Mouse (Mus musculus) T-helper 1 cell (primary cell): ENCODE data around the gene Gm9972.

Experiments used
- in situ Hi-C: fragments of 300-600 bp; cut with MboI, MseI; formaldehyde crosslinking; loops from one replicate; pipeline ENCODE4 v1.15.1; 2025; ENCODE audit warnings: high pct_unique_total_duplicates

The Gm9972 gene

GRCm38 (mm10) chr11:43035446-43035845, at the start of gene Gm9972:
Gene Gm9972 (plus strand): TSS chr11:43035746.
- in situ Hi-C loops = no loop called here

- in situ Hi-C loops = no loop called here
Observed at GRCm38 (mm10) chr11:42999188-42999587, 36.4 kb upstream of the Gm9972 start.

GRCm38 (mm10) chr11:43011941-43012340, 23.6 kb upstream of the Gm9972 start:
- in situ Hi-C loops = no loop called here

- in situ Hi-C loops = no loop called here
Observed at GRCm38 (mm10) chr11:43012980-43013379, 22.6 kb upstream of the Gm9972 start.

GRCm38 (mm10) chr11:43023109-43023688, 12.3 kb upstream of the Gm9972 start:
- in situ Hi-C loops = no loop called here

- in situ Hi-C loops = no loop called here
Observed at GRCm38 (mm10) chr11:43029813-43030212, 5.7 kb upstream of the Gm9972 start.

GRCm38 (mm10) chr11:43032141-43032540, 3.4 kb upstream of the Gm9972 start:
- in situ Hi-C loops = no loop called here

- in situ Hi-C loops = no loop called here
Observed at GRCm38 (mm10) chr11:43045871-43046548, 10.5 kb downstream of the Gm9972 start.

GRCm38 (mm10) chr11:43049363-43049762, 13.8 kb downstream of the Gm9972 start:
- in situ Hi-C loops = no loop called here

GRCm38 (mm10) chr11:43054972-43055371, 19.4 kb downstream of the Gm9972 start:
- in situ Hi-C loops = no loop called here

- in situ Hi-C loops = no loop called here
Observed at GRCm38 (mm10) chr11:43059437-43059970, 24.0 kb downstream of the Gm9972 start.

- in situ Hi-C loops = no loop called here
Observed at GRCm38 (mm10) chr11:43062286-43062685, 26.7 kb downstream of the Gm9972 start.

- in situ Hi-C loops = no loop called here
Observed at GRCm38 (mm10) chr11:43086309-43087050, 50.9 kb downstream of the Gm9972 start.
